Mouse (Mus musculus) megakaryocyte-erythroid progenitor cell, adult 5-6 weeks (primary cell): ENCODE results near the gene Tex35. TPM values are rescaled to one million over a fixed set of nuclear protein-coding genes. Genes with fewer than 3 reads are reported as not detected.
A peak's percentile ranks its signal among the peaks of the same experiment; 100 is the strongest.

Experiments used
- ATAC-seq: replicated peaks from 2 replicates; pipeline ENCODE4 v1.8.0; 2016; ENCODE audit warnings: mild to moderate bottlenecking, inconsistent platforms; ENCODE audit not compliant: severe bottlenecking, poor library complexity, low FRiP score, low TSS enrichment
- total RNA-seq, 2 experiments: library from RNA; stranded (forward) in 1 of 2; stranded (reverse) in 1 of 2; fragments of 200-1000, 215-1000 nt in 1 of 2; fragments of >200 nt in 1 of 2; fragmentation: Nextera tagmentation in 1 of 2; gene quantifications; 2 replicates each; pipeline ENCODE4 v1.2.3; 2014 to 2017

Tex35 gene
- total RNA-seq, 2 experiments from 2014 or later = not detected

DNA sequence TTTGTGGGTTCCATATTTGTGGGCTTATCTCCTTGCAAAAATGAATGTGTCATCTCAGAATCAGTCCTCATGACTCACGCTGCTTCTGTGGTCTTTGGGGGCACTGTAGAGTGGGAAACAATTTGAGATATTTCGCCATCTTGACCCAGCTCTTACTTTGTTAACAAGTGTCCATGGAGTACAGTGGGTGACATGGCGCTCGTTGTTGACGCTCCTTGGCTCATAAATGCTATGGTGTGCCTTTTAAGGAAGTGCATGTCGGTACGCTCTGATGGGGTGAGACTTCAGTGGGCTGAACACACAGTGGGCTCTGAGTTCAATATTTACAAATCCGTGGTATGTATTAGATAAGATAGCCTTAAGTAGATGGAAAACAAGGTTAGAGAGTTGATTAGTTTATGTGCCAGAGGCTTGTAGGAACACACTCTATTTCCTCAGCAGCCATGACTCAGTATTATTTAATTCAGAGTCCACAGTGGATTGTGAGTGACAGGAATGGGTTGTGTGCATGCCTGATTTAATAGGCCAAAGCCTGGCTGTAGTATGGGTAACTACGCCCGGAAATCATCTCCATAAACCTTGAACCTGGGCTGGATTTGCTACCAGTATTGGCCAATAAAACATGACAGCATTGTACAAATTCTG lies 46.6 kb downstream of the Tex35 start:
- ATAC-seq = no peak

DNA sequence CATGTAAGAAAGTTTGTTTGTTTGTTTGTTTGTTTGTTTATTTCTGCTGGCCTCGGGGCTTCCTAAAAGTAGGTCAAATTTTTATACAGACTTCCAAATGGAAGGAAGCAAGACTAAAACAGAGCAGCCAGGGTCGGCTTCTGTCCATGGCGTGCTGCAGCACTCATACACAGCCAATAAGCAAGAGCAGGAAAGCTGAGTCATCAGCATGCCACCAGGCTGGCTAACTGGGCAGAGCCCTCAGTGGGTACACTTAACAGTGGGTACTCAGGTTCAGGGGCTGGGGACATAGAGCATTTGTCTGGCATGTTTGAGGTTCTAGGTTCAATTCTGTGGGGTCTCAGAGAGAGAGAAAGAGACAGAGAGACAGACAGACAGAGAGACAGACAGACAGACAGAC lies 47.3 kb downstream of the Tex35 start:
- 0 out of 2 replicates have a peak, but pooled peaks have one; percentile 41 for ATAC-seq

DNA sequence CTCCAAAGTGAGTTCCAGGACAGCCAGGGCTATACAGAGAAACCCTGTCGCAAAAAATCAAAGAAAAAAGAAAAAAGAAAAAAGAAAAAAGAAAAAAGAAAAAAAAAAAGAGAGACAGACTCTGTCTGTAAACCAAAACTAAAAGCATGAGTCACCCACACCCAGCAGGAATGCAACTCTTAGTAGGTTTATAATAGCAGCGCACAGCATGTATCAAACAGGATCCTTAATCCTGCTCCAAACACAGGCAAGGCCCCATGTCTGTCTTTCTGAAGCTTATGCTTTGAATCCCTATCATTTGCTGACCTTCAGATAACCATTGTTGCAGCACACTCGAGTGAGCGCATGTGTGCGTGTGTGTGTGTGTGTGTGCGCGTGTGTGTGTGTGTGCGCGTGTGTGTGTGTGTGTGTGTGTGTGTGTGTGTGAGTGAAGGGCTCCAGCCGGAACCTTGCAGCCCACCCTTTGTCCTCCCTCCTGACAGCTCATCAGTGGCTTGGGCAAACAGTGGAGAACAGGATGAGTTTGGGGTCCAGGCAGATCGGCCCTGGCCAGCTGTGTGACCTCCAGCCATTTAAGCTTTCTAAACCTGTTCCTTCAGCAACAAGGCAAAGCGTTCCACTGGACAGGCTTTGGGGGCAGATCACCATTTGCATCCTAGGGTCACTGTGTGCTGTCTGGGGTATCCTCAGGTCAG lies 47.9 kb downstream of the Tex35 start:
- ATAC-seq = no peak

DNA sequence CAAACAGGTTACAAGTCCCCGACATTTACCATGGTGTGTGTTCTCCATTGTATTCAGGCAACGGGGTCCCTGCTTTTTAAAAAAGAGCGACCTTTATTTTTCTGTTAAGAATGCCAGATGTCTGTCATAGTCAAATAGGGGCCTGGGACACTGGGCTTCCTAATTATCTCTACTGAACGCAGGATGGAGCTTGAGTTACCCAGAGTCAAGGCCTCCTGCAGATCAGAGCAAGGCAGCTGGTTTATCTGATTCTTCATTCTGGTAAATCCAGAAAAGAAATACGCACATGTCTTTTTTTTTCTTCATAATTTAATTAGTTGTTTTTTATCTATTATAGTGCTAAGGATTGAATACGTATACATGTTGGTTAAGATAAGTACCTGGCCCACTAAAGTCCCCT lies 52.6 kb downstream of the Tex35 start:
- peak; percentile 76 for ATAC-seq

DNA sequence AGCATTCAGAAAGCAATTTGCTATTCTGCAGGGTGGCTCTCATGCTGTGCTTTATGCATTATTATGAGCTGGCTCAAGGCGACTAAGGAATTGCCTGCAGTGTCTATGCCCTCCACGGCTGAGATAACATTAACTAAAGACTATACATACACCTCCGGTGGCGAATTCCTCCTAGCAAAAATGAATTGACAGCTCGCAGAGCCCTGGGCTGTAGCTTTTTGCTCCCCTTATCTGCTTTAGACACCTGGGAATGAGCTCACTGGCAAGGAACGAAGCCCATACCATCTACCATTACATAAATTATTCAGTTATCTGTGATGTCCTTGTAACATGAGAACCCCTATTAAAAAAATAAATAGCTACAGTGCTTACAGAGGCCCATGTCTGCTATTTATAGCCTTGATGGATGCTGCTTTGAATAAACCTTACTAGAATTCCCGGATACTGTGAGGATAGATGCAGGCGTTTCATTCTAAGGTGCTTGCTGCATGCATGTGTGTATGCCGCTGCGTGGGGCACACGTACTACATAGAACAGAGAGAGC lies 53.1 kb downstream of the Tex35 start:
- peak; percentile 95 for ATAC-seq

DNA sequence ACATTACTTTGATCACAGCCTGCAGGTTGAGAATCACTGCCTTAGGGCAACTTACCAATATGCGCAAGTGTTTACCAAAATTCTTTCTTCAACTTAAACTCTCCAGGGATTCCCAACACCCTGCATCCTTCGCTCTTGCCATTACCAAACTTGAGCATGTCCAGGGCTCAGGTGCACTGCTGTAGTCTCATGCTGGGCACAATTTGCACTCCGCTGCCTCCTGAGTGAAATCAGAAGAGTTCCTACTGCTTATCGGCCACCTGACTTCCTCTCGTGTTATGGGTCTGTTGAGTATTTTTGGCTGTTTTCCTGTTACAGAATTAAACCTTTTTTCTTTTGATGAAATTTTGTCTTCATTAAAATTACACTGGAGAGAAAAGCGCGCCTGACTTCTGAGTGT lies 53.8 kb downstream of the Tex35 start:
- ATAC-seq = peak; percentile 33; the same call in 1 of the 2 replicates

DNA sequence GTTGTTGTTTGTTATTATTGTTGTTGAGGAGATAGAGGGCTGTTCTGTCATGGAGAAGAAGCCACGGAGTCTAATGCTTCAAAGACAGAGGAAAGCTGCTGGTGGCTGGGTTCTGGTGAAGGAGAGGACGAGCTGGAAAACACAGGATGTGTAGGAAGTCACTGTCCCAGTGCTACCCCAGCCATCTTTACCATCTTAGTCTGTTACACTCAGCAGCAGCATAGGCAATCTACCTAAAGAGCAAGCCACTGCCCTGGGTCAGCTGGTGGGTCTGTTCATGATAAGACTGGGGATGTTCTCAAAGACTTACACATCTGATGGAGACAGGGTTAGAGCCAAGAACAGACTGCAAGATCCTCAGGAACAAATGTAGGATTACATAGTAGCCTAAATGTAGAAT lies 58.6 kb downstream of the Tex35 start:
- ATAC-seq = peak; percentile 40; the same call in 1 of the 2 replicates

Other genes with a start within 250 kb of the Tex35 start
- gene Ralgps2, start 169.1 kb downstream of the Tex35 start, total RNA-seq (2014; fragmentation: Nextera tagmentation) = 11.3 and 22.4 TPM in 2 replicates
- 12.7 and 28.2 TPM in 2 replicates for gene Ralgps2, start 169.1 kb downstream of the Tex35 start, total RNA-seq (2017)